Mouse (Mus musculus) hindbrain, embryonic 16.5 days (tissue): ENCODE measurements around the gene Ssbp4. TPM values are rescaled to one million over a fixed set of nuclear protein-coding genes. Genes with fewer than 3 reads are reported as not detected.

Experiments
- ATAC-seq: fragments of 200-750 bp; cut with Nextera tagmentation; 2 replicates; pipeline ENCODE4 v1.8.0; 2017; ENCODE audit warnings: moderate TSS enrichment, moderate library complexity
- H3K27ac ChIP-seq: fragments of 300-500 bp; sonication (generic); 2 replicates; pipeline ENCODE4 v1.5.1; 2014; ENCODE audit warnings: low read depth, mild to moderate bottlenecking, control low read depth, low read length, moderate library complexity
- H3K27me3 ChIP-seq: fragments of 300-500 bp; sonication (generic); replicated peaks from 2 replicates; pipeline ENCODE4 v1.6.1; 2014; ENCODE audit warnings: low read length; ENCODE audit not compliant: control insufficient read depth, insufficient read depth
- H3K36me3 ChIP-seq: fragments of 300-500 bp; sonication (generic); 2 replicates; pipeline ENCODE4 v1.6.1; 2014; ENCODE audit warnings: mild to moderate bottlenecking, low read length, moderate library complexity, mixed read lengths; ENCODE audit not compliant: control insufficient read depth, insufficient read depth
- H3K4me1 ChIP-seq: fragments of 300-500 bp; sonication (generic); 2 replicates; pipeline ENCODE4 v1.6.1; 2014; ENCODE audit warnings: low read depth, low read length; ENCODE audit not compliant: control insufficient read depth, insufficient read depth
- H3K4me2 ChIP-seq: fragments of 300-500 bp; sonication (generic); 2 replicates; pipeline ENCODE4 v1.6.1; 2014; ENCODE audit warnings: mild to moderate bottlenecking, low read length, control low read depth, moderate library complexity
- H3K4me3 ChIP-seq: fragments of 300-500 bp; sonication (generic); 2 replicates; pipeline ENCODE4 v1.5.1; 2014; ENCODE audit warnings: mild to moderate bottlenecking, low read length, control low read depth, moderate library complexity
- H3K9ac ChIP-seq: fragments of 300-500 bp; sonication (generic); 2 replicates; pipeline ENCODE4 v1.6.1; 2014; ENCODE audit warnings: low read depth, mild to moderate bottlenecking, control low read depth, low read length, moderate library complexity
- H3K9me3 ChIP-seq: fragments of 300-500 bp; sonication (generic); 2 replicates; pipeline ENCODE4 v1.6.1; 2014; ENCODE audit warnings: mild to moderate bottlenecking, low read length, moderate library complexity; ENCODE audit not compliant: control insufficient read depth
- WGBS: fragments of 180-500 bp; shearing (Covaris S2); extraction: QIAGEN DNeasy Blood & Tissue Kit; methylation state at CpG from one replicate; pipeline ENCODE4 v1.1.7; 2014; 5-methylcytosine and 5-hydroxymethylcytosine counted together
- polyA plus RNA-seq: library from polyadenylated mRNA; unstranded; fragments of >200 nt; fragmentation: Nextera tagmentation; extraction: Ambion mirVana; gene quantifications from 2 replicates; pipeline ENCODE4 v1.2.1, GENCODE M21; 2015

Gene Ssbp4
- polyA plus RNA-seq, 1 experiment from 2014 or later, result 148 TPM

GRCm38 (mm10) chr8:70565561-70565960, 43.1 kb downstream of the Ssbp4 start:
- Histone ChIP-seq H3K4me1 (peaks cover 3% of the 10 kb centered on the region), H3K27ac (no peak overlapping the region), H3K9ac (no peak overlapping the region), H3K27me3 (no peaks in the 10 kb centered on the region), H3K4me2 (no peak overlapping the region), H3K9me3 (no peaks in the 10 kb centered on the region), H3K36me3 (no peaks in the 10 kb centered on the region), H3K4me3 (no peak overlapping the region)
- ATAC-seq, result no peak
- 55% methylated on average over 3 of the region's 3 CpGs for WGBS

DNA sequence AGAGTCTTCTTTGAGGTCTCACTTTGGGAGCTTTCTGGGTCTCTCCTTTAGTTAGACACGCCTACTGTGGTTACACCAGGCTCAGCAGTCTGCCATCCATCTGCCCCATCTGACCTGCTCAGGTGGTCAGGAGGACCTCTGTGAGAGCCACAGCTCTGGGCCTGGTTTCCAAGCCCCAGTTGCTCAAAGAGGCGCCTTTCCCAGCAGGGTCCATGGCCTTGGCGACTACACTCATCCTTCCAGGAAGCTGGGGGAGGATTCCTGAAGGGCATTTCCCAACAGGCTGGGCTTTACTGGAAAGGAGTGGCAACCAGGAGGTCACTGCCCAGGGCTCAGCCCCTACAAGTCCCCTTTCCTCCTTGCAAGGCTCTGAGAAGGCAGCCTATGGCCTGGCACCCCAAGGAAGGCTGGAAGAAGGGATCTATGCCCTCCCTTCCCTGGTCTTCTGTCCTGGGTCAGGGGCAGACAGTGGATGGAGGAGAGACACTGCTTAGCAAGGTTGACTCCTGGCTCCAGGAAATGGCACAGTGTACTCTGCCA, 43.9 kb downstream of the Ssbp4 start:
- no peaks in the 10 kb centered on the region for H3K27me3 ChIP-seq
- peaks cover 11% of the 10 kb centered on the region for H3K4me1 ChIP-seq
- no peaks in the 10 kb centered on the region for H3K9me3 ChIP-seq
- H3K27ac ChIP-seq, result no peak overlapping the region
- 77% methylated on average over 3 of the region's 3 CpGs for WGBS
- ATAC-seq, result no peak
- no peak overlapping the region for H3K4me2 ChIP-seq
- no peaks in the 10 kb centered on the region for H3K36me3 ChIP-seq
- H3K9ac ChIP-seq, result no peak overlapping the region
- no peak overlapping the region for H3K4me3 ChIP-seq

- no peak for ATAC-seq
- 90% methylated on average over 6 of the region's 6 CpGs for WGBS
- Histone ChIP-seq H3K9ac (no peak overlapping the region), H3K9me3 (no peaks in the 10 kb centered on the region), H3K27me3 (no peaks in the 10 kb centered on the region), H3K4me1 (peaks cover 12% of the 10 kb centered on the region), H3K27ac (no peak overlapping the region), H3K4me2 (no peak overlapping the region), H3K36me3 (no peaks in the 10 kb centered on the region), H3K4me3 (no peak overlapping the region)
Observed at GRCm38 (mm10) chr8:70563763-70564387, 44.8 kb downstream of the Ssbp4 start.

DNA sequence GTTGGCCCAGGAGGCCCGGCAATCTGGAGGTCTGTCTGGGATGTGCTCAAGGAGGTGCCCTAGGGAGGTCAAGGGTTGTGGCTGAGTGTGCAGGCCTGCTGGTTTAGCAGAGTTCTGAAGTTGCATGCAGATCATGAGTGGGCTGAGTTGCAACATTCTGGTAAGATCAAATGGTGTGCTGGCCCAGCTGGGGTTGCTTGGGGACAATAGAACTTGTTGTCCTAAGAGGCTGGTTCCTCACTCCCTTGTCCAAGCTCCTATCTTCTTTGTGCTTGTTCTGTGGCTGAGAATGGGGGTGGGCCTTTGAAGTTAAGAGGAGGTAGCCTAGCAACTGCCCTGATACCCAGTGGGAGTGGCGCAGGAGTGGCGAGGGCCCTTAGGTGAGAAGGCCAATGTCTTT, 45.9 kb downstream of the Ssbp4 start:
- H3K9me3 ChIP-seq, result no peaks in the 10 kb centered on the region
- no peaks in the 10 kb centered on the region for H3K27me3 ChIP-seq
- 74% methylated on average over 3 of the region's 3 CpGs for WGBS
- no peak overlapping the region for H3K4me2 ChIP-seq
- peaks cover 12% of the 10 kb centered on the region for H3K4me1 ChIP-seq
- no peaks in the 10 kb centered on the region for H3K36me3 ChIP-seq
- H3K27ac ChIP-seq, result no peak overlapping the region
- no peak for ATAC-seq
- H3K9ac ChIP-seq, result no peak overlapping the region
- H3K4me3 ChIP-seq, result no peak overlapping the region

DNA sequence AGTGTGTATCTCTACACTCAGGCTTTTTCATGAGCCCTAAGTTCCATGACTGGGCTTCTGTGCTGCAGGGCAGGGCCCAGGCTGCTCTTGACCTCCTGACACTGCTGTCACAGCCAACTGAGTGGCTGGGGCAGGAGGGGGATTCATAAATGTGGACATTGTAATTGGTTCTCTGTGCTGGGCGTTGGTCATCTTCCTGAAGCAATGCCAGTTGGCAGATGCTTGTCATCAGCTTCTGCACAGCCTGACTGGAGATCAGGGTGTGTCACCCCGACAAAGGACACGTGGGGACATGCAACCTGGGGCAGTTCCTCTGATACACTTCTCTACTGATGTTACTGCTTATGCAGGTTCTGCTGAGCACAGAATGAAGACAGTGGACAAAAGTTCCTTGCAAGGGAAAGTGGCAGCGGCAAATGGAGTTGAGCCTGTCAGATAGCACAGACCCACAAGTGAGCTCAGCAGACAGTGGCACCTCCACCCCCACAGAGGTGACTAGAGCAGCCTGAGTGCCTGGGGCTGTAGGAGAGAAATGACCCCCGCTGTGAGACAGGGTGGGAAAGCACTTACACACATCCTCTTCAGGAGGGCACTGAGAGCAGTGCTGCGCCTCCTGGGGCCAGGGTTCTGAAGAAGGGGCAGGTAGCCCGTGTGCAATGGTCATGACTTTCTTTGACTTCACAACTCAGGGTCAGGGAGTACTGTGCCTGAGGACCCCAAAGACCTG, 46.7 kb downstream of the Ssbp4 start:
- Histone ChIP-seq H3K4me2 (no peak overlapping the region), H3K4me1 (peaks cover 12% of the 10 kb centered on the region), H3K27me3 (no peaks in the 10 kb centered on the region), H3K27ac (no peak overlapping the region), H3K9ac (no peak overlapping the region; the same call in 1 of the 2 replicates), H3K9me3 (no peaks in the 10 kb centered on the region), H3K4me3 (no peak overlapping the region), H3K36me3 (no peaks in the 10 kb centered on the region)
- 81% methylated on average over 7 of the region's 7 CpGs for WGBS
- no peak for ATAC-seq

GRCm38 (mm10) chr8:70561357-70561756, 47.3 kb downstream of the Ssbp4 start:
- Histone ChIP-seq H3K4me2 (no peak overlapping the region), H3K4me3 (no peak overlapping the region), H3K27me3 (no peaks in the 10 kb centered on the region), H3K9ac (no peak overlapping the region), H3K36me3 (no peaks in the 10 kb centered on the region), H3K9me3 (no peaks in the 10 kb centered on the region), H3K27ac (no peak overlapping the region), H3K4me1 (peaks cover 12% of the 10 kb centered on the region)
- no peak for ATAC-seq
- WGBS, result 77% methylated on average over 4 of the region's 4 CpGs

DNA sequence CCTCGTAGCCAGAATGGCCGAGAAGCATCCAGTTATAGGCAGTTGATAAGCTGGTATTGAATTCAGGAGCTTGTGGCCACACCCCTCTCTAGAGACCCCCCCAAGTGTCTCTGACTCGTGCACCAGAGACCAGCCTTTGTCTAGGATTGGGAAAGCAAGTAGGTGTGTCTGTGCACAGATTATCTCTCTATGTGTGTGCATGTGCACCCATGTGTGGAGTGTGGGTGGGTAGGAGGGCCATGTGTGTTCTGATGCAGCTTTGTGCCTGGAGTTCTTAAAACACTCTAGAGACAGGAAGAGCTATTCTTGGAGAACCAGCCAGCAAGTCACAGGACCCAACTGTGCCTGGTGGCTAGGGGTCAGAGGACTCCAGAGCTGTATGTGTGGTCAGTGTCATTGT, 48.1 kb downstream of the Ssbp4 start:
- Histone ChIP-seq H3K27ac (no peak overlapping the region), H3K9ac (no peak overlapping the region), H3K4me2 (no peak overlapping the region), H3K27me3 (no peaks in the 10 kb centered on the region), H3K36me3 (no peaks in the 10 kb centered on the region), H3K4me1 (peaks cover 12% of the 10 kb centered on the region), H3K4me3 (no peak overlapping the region), H3K9me3 (no peaks in the 10 kb centered on the region)
- WGBS, result 68% methylated on average over 3 of the region's 3 CpGs
- no peak for ATAC-seq

GRCm38 (mm10) chr8:70560096-70560495, 48.6 kb downstream of the Ssbp4 start:
- no peak for ATAC-seq
- H3K4me1 ChIP-seq, result peaks cover 12% of the 10 kb centered on the region
- H3K9ac ChIP-seq, result no peak overlapping the region
- no peak overlapping the region for H3K27ac ChIP-seq
- H3K27me3 ChIP-seq, result no peaks in the 10 kb centered on the region
- no peak overlapping the region for H3K4me2 ChIP-seq
- H3K36me3 ChIP-seq, result no peaks in the 10 kb centered on the region
- WGBS, result 59% methylated on average over 2 of the region's 2 CpGs
- no peak overlapping the region for H3K4me3 ChIP-seq
- H3K9me3 ChIP-seq, result no peaks in the 10 kb centered on the region

DNA sequence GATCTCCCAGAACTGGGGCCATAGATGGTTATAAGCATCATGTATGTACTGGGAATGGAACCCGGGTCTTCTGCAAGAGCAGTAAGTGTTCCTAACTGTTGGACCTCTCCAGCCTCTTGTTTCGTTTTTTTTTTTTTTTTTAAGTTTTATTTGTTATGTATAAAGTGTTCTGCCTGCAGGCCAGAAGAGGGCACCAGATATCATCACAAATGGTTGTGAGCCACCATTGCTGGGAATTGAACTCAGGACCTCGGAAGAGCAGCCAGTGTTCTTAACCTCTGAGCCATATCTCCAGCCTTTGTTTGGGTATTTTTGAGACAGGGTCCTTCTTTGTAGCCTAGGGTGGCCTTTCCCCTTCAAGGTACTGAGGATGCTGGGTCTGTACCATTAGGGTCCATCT, 49.7 kb downstream of the Ssbp4 start:
- Histone ChIP-seq H3K4me2 (no peak overlapping the region), H3K4me3 (no peak overlapping the region), H3K4me1 (peaks cover 15% of the 10 kb centered on the region), H3K27ac (no peak overlapping the region), H3K27me3 (no peaks in the 10 kb centered on the region), H3K9me3 (no peaks in the 10 kb centered on the region), H3K36me3 (no peaks in the 10 kb centered on the region), H3K9ac (no peak overlapping the region)
- 82% methylated on average over 3 of the region's 3 CpGs for WGBS
- no peak for ATAC-seq
